Mouse (Mus musculus): ENCODE measurements around the gene Elavl4.

Gene Elavl4

DNA sequence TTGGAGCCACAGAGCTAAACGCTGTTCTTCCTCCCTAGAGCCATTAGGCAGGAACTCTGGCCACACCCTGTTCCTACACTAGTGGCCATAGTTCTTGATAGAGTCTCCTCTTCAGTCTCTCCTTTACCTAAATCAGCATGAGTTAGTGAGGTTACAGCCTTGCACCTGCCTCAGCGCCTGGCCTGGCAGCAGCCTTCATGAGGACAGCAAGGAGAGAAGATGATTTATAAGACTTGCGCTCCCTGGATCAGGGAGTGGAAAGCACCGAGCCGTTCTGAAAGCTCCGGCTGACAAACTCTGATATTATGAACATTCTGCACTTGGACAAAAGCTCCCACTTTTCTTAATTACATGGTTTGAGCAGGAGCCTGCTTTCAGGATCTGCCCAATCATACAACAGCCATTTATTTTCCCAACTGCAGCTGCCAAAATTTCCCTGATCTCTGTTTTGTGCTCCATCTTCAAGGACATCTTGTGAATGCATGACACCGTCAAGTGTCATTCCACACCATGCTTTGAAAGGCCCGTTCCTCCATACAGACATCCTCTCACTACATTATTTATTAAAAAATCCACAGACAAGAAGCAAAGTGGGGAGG is 87.3 kb downstream of the Elavl4 start:
- DNase-seq, result no peak

DNA sequence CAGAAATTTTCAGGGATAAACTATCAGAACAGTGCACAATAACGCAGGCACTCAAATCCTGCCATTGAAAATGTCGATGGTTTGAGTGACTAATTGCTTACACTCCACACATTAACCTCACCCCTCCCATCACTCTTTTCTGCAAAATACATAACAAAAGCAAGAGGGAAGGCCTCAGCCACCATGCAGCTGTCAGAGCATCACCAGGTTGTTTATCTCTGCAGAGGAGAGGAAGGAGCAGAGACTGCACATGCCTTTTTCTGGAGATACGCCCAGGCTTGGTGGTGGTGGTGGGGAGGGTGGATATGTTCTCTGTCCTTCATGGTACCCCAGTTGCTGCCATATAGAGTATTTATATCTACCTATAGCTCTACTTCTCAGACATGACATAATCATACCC is 94.3 kb downstream of the Elavl4 start:
- no peak for DNase-seq

DNA sequence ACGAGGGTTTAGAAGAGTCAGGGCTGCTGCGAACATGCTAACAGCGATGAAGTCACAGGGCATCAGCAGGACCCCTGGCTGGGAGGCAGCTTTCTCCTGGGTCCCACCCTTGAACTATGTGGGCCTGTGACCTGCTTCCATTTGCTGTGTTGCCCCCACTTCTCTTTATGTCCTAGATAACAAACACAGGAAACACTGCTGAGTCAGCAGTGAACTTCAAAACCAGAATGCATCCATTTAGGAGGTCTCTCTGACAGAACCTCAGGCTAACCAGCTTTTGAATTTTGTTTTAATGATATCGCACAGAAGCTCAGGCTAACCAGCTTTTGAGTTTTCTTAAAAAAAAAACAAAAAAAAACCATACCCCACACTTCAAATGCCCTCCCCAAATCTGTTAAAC is 96.1 kb downstream of the Elavl4 start:
- DNase-seq, result no peak

DNA sequence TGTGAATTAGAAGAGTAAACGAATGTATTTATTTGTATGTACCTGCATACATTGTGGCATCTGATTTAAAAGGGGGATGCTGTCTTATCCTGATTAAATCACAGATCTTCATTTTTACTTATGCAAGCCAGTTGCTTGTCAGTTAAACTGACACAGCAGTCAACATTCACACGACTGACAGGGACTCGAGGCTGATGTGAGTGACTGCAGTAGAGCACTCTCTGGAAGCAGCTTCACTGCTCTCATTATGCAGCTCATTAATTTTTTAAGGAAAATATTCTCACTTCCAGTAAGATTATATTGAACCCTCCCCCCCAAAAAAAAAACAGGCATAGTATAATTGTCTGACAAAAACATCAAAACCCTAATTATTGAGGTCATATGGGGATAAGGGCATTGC is 101.7 kb downstream of the Elavl4 start:
- DNase-seq, result no peak

DNA sequence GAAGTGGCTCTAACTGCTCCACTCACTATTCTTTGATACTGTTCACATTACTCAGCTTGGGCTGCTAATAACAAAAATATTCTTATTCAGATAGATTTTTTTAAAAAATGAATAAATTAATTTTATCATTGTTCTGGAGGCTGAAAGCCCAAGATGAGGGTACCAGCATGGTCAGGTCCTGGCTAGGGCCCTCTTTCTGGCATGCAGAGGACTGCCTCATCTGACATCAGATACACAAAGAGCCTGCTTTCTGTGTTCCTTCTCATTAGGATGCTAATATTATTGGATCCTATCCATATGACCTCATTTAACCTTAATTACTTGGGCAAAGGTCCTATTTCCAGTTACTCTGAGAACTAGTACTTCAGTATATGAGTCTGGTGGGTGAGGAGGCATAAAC is 108.8 kb downstream of the Elavl4 start:
- DNase-seq, result no peak

DNA sequence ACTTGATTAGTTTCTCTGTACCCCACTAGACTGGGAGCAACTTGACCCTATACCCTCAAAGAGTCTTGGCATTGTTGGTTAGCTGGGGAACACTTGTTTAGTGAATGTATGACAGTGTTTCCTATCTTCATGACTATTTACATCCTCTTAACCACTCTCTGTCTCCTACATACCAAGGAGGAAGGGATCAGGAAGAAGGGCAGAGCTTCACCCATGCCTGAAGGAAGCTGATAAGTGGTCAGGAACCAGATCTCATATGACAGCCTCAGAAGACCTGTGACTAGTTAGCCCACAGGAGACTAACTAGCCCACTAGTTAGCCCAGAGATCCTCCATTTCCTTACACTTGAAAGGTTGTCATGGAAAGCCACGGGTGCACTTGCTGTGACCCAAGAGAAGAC is 117.2 kb downstream of the Elavl4 start:
- no peak for DNase-seq

DNA sequence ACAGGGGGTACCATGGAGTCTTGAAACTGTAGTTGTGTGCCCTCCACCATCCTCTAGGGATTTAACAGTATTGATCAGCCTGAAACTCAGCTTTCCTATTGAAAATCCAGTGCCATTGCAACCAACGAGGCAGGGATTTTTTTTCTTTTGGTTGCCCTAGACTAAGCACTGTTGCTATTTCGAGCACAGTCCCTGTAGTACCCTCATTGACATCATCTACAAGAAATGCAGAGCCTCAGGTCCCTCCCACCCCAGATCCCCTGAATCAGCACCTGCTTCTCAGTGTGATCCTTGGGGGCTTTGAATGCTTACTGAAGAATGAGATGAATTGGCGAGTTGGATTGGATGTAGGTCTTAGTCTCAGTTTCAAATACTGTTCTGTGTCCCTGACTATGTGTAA is 119.4 kb downstream of the Elavl4 start:
- DNase-seq, result no peak

DNA sequence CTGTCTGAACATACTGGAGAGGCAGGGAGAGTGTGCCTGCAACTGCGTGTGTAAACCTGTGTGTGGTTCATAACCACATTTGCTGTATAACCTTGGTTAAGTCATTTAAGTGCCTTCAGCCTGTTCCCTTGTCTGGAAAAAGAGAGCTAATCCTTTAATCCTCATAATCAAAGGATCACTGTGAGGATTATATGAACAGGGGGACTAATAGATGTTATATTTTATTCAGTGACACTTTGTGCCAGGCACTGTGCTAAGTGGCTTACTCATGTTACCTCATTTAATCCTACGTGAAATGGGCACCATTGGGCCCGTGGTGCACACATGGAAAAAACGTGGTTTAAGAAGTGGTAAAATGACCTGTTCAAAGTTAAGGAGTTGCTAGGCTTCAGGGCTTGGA is 119.9 kb downstream of the Elavl4 start:
- DNase-seq, result no peak

DNA sequence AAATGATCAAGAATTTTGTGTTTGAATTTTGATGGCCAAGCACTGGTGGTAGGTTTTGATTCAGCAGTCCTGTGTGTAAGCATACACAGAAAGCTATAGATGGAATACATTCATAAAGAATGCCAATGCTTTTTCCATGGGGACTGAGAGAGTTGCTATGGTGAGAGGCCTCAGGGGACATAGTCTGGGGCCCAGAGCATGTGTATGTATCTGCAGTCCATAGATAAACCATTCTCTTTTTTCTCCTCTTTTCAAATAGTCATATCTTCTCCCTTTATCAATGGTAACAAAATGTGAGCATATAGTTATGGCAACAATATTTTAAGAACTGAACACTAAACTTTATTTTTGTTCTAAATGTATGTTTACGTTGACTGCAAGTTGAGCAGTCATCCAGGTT is 122.1 kb downstream of the Elavl4 start:
- no peak for DNase-seq

DNA sequence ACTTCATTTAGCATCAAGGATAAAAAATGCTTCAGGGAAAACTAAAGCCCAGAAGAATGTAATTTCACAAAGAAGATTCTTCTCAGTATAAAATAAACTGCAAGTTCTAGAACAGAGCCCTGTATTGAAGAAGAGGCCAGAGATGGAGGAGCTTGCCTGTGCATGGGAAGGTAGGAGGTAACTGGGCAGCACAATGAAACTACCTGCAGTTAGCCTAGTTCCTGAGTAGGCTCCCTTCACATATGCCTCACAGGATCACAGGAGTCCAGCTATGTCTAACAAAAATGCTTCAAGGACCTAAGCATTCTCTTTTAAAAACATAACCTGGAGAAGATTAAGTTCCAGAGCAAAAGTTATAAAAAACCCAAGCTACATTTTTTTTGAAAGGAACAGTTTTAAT is 122.5 kb downstream of the Elavl4 start:
- no peak for DNase-seq

DNA sequence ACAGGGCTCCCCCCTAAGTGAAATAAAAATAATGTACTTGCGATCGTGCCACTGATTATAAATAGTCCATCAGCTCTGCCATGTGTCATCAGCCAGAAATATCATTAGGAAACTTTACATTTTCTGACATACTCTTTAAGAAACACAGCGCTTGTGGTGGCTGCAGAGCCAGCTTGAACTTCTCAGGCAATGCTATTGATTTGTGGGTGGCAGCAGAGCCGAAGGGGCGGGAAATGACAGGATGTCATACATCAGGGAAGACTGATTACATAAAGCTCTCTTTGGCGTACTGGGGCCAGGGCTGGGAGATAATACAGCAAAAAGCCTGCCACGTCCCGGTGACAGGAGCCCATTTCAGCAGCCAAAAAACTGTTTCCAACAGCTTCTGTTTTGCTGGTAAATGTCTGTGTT is 124.1 kb downstream of the Elavl4 start:
- DNase-seq, result no peak

DNA sequence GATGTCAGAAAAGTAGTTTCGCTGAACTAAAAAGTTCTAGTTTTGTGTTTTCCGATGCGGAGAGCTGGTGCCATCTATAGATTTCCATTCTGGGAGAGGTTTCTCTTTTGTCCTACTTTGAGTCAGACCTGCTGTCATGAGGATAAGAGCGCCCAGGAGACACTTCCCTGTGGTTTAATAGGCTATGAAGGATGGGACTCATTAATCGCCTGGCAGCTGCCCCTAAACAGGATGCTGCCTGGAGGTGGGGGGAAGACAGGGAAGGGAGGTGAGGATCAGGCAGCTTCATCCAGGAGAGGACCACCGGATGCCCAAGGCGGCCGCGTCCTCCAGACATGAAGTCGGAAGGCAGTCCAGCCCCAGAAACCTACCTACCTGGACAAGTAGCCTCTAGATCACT is 126.2 kb downstream of the Elavl4 start:
- no peak for DNase-seq

DNA sequence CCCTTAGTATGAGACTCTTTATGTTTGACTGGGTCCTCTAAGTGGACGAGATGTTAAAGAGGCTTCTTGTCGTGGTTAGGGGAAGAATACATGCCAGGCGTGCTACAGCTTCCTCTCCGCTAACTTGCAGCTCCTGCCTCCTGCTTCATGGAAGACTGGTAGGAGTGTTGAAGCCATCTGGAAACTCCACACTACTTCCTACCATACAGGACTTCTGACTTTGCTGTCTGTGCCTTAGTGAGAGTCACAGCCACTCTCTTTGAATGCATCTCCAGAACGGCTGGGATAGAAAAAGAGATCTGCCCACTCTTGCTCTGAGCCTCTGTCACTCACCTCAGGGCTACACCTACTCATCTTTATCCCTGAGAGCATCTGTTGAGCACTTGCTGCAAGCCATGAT is 132.9 kb downstream of the Elavl4 start:
- no peak for DNase-seq

DNA sequence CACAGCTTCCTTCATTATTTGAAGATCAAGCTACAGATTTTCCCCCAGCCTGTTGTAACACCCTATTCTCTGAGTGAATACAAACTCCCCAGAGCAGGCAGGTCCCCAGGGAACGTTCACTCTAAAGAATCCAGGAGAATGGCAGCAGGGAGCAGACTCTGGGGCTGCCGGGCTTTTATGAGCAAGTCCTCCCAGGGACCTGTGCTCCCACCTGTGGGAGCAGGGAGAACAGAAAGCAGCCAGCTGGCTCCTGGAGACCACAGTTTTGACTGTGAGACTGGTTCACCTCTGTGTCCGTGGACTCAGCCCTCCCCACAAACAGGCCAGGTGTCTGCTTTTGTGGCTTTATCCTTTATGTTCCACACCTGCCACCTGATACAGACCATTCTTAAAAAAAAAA is 134.2 kb downstream of the Elavl4 start:
- DNase-seq, result no peak

DNA sequence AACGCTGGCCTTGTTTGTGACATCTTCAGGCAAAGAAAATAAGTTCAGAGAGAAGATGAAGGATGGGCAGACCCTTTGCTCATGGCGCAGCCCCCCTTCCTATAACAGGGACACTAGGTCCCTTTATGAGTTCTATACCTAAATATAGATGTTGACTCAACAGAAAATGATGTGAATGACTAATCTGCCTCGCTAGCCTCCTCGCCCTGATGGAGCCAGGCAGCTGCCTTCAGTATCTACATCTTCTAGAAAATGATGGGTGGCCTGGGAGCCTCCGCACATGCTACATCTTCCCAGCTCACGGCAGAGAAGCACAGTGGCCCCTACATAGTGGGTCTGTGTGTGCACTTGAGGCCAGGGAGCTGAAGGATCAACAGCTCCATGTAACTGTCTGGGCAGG is 137.2 kb downstream of the Elavl4 start:
- no peak for DNase-seq

DNA sequence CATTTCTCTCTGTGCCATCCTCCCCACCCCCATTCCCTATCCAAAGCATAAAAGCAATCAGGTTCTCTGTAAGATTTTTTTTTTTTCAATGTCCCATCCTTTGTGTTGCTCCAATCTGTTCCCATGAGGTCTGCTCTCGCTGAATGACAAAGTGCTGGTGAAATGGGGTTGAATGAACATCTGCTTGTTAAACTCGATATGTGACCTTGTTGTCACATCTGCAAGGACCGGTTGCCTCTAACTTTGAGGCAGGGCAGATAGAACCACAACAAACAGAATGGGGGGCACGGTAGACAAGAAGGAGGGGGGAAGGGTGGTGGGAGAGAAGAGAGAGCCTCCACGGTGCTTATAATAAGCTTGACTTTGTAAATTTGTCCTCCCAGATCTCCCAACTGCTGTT is 138.0 kb downstream of the Elavl4 start:
- DNase-seq, result no peak

DNA sequence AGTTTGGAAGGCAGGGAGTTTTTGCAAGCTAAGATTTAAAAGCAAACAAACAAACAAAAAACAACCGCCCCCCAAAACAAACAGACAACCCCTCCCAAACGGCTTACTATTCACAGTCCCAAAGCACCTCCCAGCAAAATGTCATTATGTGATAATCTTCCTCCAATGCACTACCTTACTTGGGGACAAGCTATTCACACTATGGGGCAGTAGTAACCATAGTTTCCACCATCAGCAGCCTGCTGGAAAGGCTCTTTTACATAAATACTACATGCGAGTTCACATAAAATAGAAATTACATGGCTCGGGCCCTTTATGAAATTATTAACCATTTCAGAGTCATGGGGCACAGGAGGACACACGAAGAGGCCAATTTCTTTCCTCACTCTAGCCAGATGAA is 141.5 kb downstream of the Elavl4 start:
- DNase-seq, result no peak

DNA sequence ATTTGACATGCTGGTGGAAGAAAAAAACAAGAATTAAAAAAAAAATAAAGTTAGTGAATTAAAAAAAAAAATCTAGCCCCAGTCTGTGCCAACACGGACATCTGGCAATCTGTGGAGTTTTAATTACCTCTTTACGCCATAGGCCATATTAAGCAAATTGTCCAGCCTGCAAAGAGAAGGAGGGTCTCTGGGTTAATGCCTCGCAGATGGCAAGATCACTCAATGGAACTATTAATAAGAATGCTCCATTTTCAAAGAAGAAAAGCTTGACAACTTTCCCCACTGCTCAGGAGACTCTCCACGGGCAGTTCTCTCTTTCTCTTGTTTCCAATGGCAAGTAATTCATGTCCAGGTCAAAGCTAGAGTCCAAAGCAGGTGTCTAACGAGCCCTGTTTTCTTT is 142.1 kb downstream of the Elavl4 start:
- DNase-seq, result no peak

DNA sequence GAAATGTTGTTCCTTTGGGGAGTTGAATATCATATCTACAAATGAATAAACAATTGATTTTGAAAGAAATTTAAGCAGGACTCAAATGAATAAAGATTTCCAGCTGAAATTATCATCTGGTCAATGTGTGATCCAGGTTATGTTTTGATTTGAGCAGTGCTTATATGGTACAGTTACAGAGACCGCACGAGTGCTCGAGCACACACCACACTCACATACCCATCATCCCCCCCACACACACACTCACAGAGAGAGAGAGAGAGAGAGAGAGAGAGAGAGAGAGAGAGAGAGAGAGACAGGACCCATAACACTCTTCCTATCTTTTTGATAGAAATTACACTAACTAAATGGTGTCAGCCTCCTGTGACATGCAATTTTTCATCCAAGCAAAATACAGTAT is 150.0 kb downstream of the Elavl4 start:
- DNase-seq, result no peak

DNA sequence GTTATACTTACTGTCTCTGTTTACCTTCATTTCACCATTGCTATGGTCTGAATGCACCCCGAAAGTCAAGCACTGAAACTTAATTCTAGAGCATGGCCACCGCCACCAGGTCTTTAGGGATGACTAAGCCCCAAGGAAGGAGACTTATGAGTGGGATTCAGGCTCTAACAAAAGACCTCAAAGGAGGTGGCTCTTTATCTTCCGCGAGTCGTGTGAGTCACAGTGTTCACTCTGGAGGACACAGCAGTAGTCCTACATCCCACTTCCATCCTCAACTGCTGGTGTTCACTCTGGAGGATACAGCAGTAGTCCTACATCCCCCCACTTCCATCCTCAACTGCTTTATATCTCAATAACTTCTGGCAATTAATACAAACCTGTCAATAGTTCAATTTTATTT is 151.8 kb downstream of the Elavl4 start:
- DNase-seq, result no peak

DNA sequence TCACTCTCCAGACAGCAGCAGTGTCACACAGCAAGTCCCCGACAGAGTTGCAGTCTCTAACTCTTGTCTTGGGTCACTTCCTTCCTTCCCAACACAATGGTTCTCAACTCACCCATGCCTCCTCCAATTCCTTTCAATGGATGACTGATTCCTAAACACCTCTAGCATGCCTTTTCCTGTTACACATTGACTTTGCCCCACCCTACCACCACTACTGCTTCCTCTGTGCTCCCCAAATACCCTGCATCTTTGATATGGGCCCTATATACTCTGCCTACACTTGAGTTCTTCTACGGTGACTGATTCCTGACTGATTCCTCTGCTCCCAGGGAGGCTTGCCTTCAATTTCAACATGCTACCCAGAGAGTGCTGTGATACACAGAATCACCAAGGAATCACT is 153.1 kb downstream of the Elavl4 start:
- DNase-seq, result no peak

DNA sequence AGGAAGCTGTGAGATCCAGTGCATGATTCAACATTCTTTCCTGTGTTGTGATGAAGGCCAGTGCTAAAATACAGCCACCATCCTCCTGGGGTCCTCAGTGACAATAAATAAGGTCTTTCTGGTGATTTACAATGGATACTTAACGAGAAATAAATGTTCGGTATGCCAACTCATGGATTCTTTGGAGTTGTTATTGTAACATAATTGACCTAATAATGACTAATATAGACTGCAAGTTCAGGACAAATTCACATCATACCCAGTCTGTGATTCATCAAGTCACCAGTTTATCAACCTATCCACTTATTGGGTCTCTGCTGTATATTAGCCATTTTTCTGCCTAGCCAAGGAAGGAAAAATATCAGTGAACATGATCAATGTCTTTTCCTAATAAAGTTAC is 174.4 kb downstream of the Elavl4 start:
- no peak for DNase-seq

DNA sequence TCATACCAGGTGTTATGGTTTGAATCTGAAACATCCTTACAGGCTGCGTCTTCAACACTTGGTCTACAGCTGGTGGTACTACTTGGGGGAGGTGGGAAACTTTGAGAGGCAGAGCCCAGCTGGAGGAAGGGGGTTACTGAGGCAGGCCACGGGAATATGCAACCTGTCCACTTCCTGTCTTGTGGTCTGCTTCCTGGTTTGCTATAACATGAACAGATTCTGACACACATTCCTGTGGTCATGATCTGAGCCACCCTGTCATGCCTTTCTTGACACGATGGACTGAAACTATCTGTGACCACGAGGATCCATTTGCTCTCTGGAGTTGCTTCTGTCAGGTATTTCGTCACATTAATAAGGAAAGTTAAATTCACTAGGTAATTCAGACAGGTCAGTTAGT is 179.7 kb downstream of the Elavl4 start:
- no peak for DNase-seq

DNA sequence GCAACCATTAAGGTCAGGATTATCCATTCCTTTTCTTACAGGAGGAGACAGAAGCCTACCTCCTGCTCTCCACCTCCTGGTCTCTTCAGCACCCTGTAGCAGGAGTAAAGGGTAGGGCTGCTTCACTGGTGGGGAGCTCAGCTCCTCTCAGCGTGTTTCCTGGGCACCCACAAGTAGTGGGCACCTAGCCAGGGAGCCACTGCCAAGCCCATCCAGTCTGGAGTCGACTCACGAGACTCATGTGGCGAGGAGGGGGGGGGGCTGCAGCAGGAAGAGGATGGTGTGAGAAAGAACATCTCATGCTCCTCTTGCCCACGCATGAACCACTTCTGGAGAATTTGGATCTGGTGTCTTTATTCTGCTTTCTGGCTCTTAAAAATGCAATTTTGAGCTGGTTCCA is 186.5 kb downstream of the Elavl4 start:
- DNase-seq, result no peak

DNA sequence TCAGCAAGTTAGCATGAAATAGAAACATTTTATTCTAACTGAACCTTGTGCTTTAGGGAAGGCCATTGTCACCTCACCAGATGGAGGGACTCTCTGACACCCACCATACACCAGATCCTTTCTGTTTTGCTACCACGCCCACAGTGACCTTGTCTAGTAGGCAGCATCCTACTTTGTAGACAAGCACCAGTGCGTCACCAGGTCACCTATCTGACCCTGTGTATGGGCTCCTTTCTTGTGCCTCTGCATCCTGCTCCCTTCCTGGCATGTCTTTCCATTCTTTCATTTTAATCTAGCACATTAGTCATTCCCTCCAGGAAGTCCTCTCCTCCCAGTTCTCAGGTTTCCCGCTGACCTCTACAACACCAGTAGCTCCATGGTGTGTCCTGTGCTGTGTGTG is 190.1 kb downstream of the Elavl4 start:
- no peak for DNase-seq

Data from kidney, adult 11 months (tissue).